Mouse (Mus musculus) liver, adult 2 months (tissue): ENCODE data around the gene Stt3b. TPM values are rescaled to one million over a fixed set of nuclear protein-coding genes. Genes with fewer than 3 reads are reported as not detected.
A peak's percentile ranks its signal among the peaks of the same experiment; 100 is the strongest.

Experiments
- DNase-seq: peaks from one replicate; pipeline ENCODE4 v3.0.0-alpha.2; 2011; ENCODE audit warnings: low read depth, low spot score; ENCODE audit errors: extremely low read depth
- H3K27ac ChIP-seq: fragments of 200-500 bp; replicated peaks from 2 replicates; pipeline ENCODE4 v1.5.1; 2012; ENCODE audit warnings: low read depth, mild to moderate bottlenecking, control low read depth, inconsistent platforms, low read length; ENCODE audit not compliant: insufficient read depth
- H3K27me3 ChIP-seq: fragments of 200-500 bp; 2 replicates; pipeline ENCODE4 v1.6.1; 2012; ENCODE audit warnings: mild to moderate bottlenecking, moderate library complexity, low read length, inconsistent platforms; ENCODE audit not compliant: control insufficient read depth, insufficient read depth
- H3K36me3 ChIP-seq: fragments of 200-500 bp; 2 replicates; pipeline ENCODE4 v1.6.1; 2012; ENCODE audit warnings: low read length, inconsistent platforms; ENCODE audit not compliant: control insufficient read depth, insufficient read depth
- H3K4me1 ChIP-seq: fragments of 200-500 bp; 2 replicates; pipeline ENCODE4 v1.6.1; 2011; ENCODE audit warnings: low read length; ENCODE audit not compliant: control insufficient read depth, insufficient read depth
- H3K4me3 ChIP-seq: fragments of 200-500 bp; 2 replicates; pipeline ENCODE4 v1.5.1; 2011; ENCODE audit warnings: low read depth, mild to moderate bottlenecking, control low read depth, low read length, moderate library complexity; ENCODE audit not compliant: insufficient read depth
- H3K79me2 ChIP-seq: fragments of 200-500 bp; 2 replicates; pipeline ENCODE4 v1.6.1; 2012; ENCODE audit warnings: inconsistent platforms, mild to moderate bottlenecking, low read length, moderate library complexity; ENCODE audit not compliant: control insufficient read depth, insufficient read depth
- H3K9ac ChIP-seq: fragments of 200-500 bp; 2 replicates; pipeline ENCODE4 v1.6.1; 2012; ENCODE audit warnings: low read depth, mild to moderate bottlenecking, control low read depth, inconsistent platforms, low read length
- CTCF ChIP-seq: fragments of 200-500 bp; IDR thresholded peaks from 2 replicates; pipeline ENCODE4 v1.5.1; 2011; ENCODE audit warnings: low read depth, low read length, control low read depth
- POLR2A ChIP-seq: fragments of 200-500 bp; IDR thresholded peaks from 2 replicates; pipeline ENCODE4 v1.6.1; 2011; ENCODE audit warnings: low read length, control low read depth; ENCODE audit not compliant: insufficient read depth; ENCODE audit errors: extremely low read depth
- WGBS: fragments of 180-500 bp; shearing (Covaris S2); methylation state at CpG from one replicate; pipeline ENCODE4 v1.1.7; 2018; 5-methylcytosine and 5-hydroxymethylcytosine counted together
- polyA plus RNA-seq: library from polyadenylated mRNA; depleted of rRNA; stranded (reverse); fragments of >200 nt; gene quantifications from 2 replicates; pipeline ENCODE4 v1.2.3, GENCODE M21; 2012
- total RNA-seq: library from RNA; depleted of rRNA; stranded (reverse); fragments of >200 nt; gene quantifications from 2 replicates; pipeline ENCODE4 v1.2.3, GENCODE M21; 2014

The Stt3b gene
- total and polyA plus RNA-seq, 2 experiments = 28.2 to 60.5 TPM

GRCm38 (mm10) chr9:115203136-115203535 is 107.1 kb downstream of the Stt3b start:
- Histone ChIP-seq H3K36me3 (no peaks in the 10 kb centered on the region), H3K27me3 (no peaks in the 10 kb centered on the region), H3K79me2 (no peaks in the 10 kb centered on the region), H3K27ac (no peak overlapping the region), H3K4me1 (no peaks in the 10 kb centered on the region), H3K9ac (no peak overlapping the region), H3K4me3 (no peak overlapping the region)
- no peak for DNase-seq
- WGBS = 51% methylated on average over 6 of the region's 6 CpGs
- TF ChIP-seq CTCF (no peak), POLR2A (no peak)

GRCm38 (mm10) chr9:115201264-115201663 is 109.0 kb downstream of the Stt3b start:
- no peak overlapping the region for H3K9ac ChIP-seq
- no peak for DNase-seq
- no peaks in the 10 kb centered on the region for H3K36me3 ChIP-seq
- no peaks in the 10 kb centered on the region for H3K27me3 ChIP-seq
- no peaks in the 10 kb centered on the region for H3K79me2 ChIP-seq
- WGBS = 93% methylated on average over 6 of the region's 6 CpGs
- no peaks in the 10 kb centered on the region for H3K4me1 ChIP-seq
- TF ChIP-seq CTCF (no peak), POLR2A (no peak)
- no peak overlapping the region for H3K27ac ChIP-seq
- no peak overlapping the region for H3K4me3 ChIP-seq

- H3K4me1 ChIP-seq = no peaks in the 10 kb centered on the region
- no peaks in the 10 kb centered on the region for H3K27me3 ChIP-seq
- no peaks in the 10 kb centered on the region for H3K79me2 ChIP-seq
- whole genome bisulfite sequencing = 90% methylated on average over 15 of the region's 15 CpGs
- H3K27ac ChIP-seq = no peak overlapping the region
- H3K9ac ChIP-seq = no peak overlapping the region
- H3K4me3 ChIP-seq = no peak overlapping the region
- TF ChIP-seq CTCF (no peak), POLR2A (no peak)
- no peaks in the 10 kb centered on the region for H3K36me3 ChIP-seq
- DNase-seq = no peak
Measured at GRCm38 (mm10) chr9:115200166-115200862, 109.9 kb downstream of the Stt3b start.

- no peaks in the 10 kb centered on the region for H3K36me3 ChIP-seq
- TF ChIP-seq POLR2A (no peak), CTCF (no peak)
- WGBS = 85% methylated on average over 7 of the region's 7 CpGs
- H3K27ac ChIP-seq = no peak overlapping the region
- no peaks in the 10 kb centered on the region for H3K27me3 ChIP-seq
- H3K9ac ChIP-seq = no peak overlapping the region
- H3K4me3 ChIP-seq = no peak overlapping the region
- H3K79me2 ChIP-seq = no peaks in the 10 kb centered on the region
- H3K4me1 ChIP-seq = no peaks in the 10 kb centered on the region
- no peak for DNase-seq
Measured at GRCm38 (mm10) chr9:115197082-115197481, 113.1 kb downstream of the Stt3b start.

- no peak overlapping the region for H3K9ac ChIP-seq
- H3K4me3 ChIP-seq = no peak overlapping the region
- no peaks in the 10 kb centered on the region for H3K36me3 ChIP-seq
- no peaks in the 10 kb centered on the region for H3K79me2 ChIP-seq
- H3K4me1 ChIP-seq = no peaks in the 10 kb centered on the region
- TF ChIP-seq CTCF (peak; percentile 34; the same call in 1 of the 2 replicates), POLR2A (no peak)
- DNase-seq = no peak
- H3K27me3 ChIP-seq = no peaks in the 10 kb centered on the region
- 88% methylated on average over 3 of the region's 3 CpGs for WGBS
- H3K27ac ChIP-seq = no peak overlapping the region
Measured at GRCm38 (mm10) chr9:115192890-115193289, 117.3 kb downstream of the Stt3b start.
